Mouse (Mus musculus) hindbrain, embryonic 10.5 days (tissue): ENCODE results near the gene Slc19a3. TPM values are rescaled to one million over a fixed set of nuclear protein-coding genes. Genes with fewer than 3 reads are reported as not detected.
"Not testable (repeated sequence)": the region's sequence is repeated elsewhere in the genome, so short reads cannot be mapped to it uniquely, and the experiment has no call there.

ENCODE experiments used
- DNase-seq: peaks from one replicate; pipeline ENCODE4 v3.0.0-alpha.2; 2017; ENCODE audit warnings: low spot score
- H3K27ac ChIP-seq: fragments of 300-500 bp; sonication (generic); 2 replicates; pipeline ENCODE4 v1.5.1; 2016; ENCODE audit warnings: mild to moderate bottlenecking, moderate library complexity
- H3K27me3 ChIP-seq: fragments of 300-500 bp; sonication (generic); 2 replicates; pipeline ENCODE4 v1.6.1; 2016; ENCODE audit warnings: mild to moderate bottlenecking; ENCODE audit not compliant: poor library complexity, insufficient read depth, severe bottlenecking
- H3K36me3 ChIP-seq: fragments of 300-500 bp; sonication (generic); 2 replicates; pipeline ENCODE4 v1.6.1; 2016; ENCODE audit warnings: mild to moderate bottlenecking, moderate library complexity
- H3K4me1 ChIP-seq: fragments of 300-500 bp; sonication (generic); replicated peaks from 2 replicates; pipeline ENCODE4 v1.6.1; 2016; ENCODE audit warnings: mild to moderate bottlenecking
- H3K4me3 ChIP-seq: fragments of 300-500 bp; sonication (generic); 2 replicates; pipeline ENCODE4 v1.5.1; 2016; ENCODE audit warnings: mild to moderate bottlenecking, moderate library complexity
- H3K9me3 ChIP-seq: fragments of 300-500 bp; sonication (generic); 2 replicates; pipeline ENCODE4 v1.6.1; 2016; ENCODE audit warnings: mild to moderate bottlenecking, moderate library complexity
- WGBS: fragments of 180-500 bp; shearing (Covaris S2); methylation state at CpG from one replicate; pipeline ENCODE4 v1.1.7; 2016; 5-methylcytosine and 5-hydroxymethylcytosine counted together
- polyA plus RNA-seq: library from polyadenylated mRNA; unstranded; fragments of >200 nt; fragmentation: Nextera tagmentation; extraction: Ambion mirVana; gene quantifications from 2 replicates; pipeline ENCODE4 v1.2.1, GENCODE M21; 2016

Gene Slc19a3
- polyA plus RNA-seq, 1 experiment from 2014 or later, result 0.47 TPM

DNA sequence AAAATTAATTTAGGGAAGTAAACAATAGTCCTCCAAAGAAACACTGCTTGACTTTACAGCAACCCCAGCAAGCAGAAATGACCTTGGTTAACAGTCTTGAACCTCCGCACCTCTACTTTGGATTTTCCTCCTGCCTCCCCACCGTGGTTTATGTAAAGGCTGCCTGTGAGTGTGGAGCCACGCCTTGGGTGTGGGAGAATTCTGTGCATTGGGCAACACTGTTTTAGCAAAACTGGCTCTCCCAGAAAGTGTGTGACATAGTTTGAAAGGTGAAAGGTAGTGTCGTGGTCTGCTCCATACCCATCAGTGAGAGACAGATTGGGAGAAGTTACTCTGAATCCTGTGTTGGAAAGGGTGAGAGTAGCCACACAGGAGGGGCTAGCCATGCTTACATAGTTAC is 832 bp upstream of the Slc19a3 start:
- H3K9me3 ChIP-seq, result no peaks in the 10 kb centered on the region
- H3K4me1 ChIP-seq, result peaks cover 11% of the 10 kb centered on the region
- no peak for DNase-seq
- no peak overlapping the region for H3K27ac ChIP-seq
- no peaks in the 10 kb centered on the region for H3K36me3 ChIP-seq
- 78% methylated on average over 4 of the region's 4 CpGs for WGBS
- no peaks in the 10 kb centered on the region for H3K27me3 ChIP-seq
- no peak overlapping the region for H3K4me3 ChIP-seq

DNA sequence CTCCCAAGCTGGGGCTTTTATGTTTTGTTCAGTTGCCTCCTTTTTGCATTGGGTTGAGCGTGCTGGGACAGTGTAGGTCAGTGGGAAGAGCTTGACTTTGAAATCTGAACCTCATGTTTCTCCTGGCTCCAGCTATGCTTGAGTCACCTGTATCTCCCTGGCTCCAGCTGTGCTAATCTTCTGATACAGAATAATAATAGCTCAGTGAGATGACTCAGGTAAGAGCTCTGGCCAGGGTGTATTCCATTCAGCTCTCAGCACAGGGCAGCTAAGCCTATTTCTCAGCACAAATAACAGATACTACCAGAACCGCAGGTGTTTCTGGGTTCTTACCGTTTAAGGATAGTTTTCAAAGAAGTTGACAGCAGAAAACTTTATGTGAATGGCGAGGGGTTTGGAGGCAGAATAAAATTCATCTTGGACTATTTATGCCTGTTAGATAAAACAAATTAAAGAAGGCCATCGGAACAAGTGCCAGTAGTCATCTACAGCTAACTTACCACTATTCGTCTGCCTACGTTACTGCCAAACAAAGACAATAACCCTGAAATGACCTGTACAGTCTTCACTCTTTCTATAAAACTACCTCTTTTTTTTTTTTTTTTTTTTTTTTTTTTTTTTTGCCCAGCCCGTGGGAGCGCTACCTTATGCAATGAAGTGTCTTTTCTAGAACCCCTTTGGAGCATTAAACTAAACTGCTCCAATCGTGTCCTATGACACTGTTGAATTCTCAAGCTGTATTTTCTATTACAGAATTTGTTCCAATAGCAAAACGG is 1.2 kb downstream of the Slc19a3 start:
- no peaks in the 10 kb centered on the region for H3K27me3 ChIP-seq
- 73% methylated on average over 11 of the region's 11 CpGs for WGBS
- H3K4me1 ChIP-seq, result peaks cover 11% of the 10 kb centered on the region
- no peak overlapping the region for H3K27ac ChIP-seq
- H3K36me3 ChIP-seq, result no peaks in the 10 kb centered on the region
- no peaks in the 10 kb centered on the region for H3K9me3 ChIP-seq
- DNase-seq, result no peak
- no peak overlapping the region for H3K4me3 ChIP-seq

DNA sequence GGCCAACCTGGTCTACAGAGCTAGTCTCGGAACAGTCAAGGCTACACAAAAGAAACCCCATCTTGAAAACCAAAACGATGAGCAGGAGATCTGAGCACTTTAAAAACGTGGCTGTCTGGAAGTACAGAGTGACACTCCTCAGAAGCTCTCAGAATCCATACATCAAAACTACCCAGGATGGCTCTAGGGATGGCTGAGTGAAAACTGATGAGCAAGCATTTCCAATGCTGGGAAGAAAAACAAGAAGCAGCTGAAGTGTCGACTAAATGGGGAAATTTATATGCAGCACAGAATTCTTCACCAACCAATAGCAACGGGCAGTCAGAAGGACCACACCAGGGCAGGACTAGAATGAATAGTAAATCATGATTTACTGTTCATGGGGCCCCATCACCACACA is 3.7 kb downstream of the Slc19a3 start:
- H3K9me3 ChIP-seq, result no peaks in the 10 kb centered on the region
- no peak overlapping the region for H3K27ac ChIP-seq
- 79% methylated on average over 5 of the region's 5 CpGs for WGBS
- no peak overlapping the region for H3K4me3 ChIP-seq
- no peak for DNase-seq
- no peaks in the 10 kb centered on the region for H3K36me3 ChIP-seq
- H3K4me1 ChIP-seq, result peaks cover 11% of the 10 kb centered on the region
- H3K27me3 ChIP-seq, result no peaks in the 10 kb centered on the region

DNA sequence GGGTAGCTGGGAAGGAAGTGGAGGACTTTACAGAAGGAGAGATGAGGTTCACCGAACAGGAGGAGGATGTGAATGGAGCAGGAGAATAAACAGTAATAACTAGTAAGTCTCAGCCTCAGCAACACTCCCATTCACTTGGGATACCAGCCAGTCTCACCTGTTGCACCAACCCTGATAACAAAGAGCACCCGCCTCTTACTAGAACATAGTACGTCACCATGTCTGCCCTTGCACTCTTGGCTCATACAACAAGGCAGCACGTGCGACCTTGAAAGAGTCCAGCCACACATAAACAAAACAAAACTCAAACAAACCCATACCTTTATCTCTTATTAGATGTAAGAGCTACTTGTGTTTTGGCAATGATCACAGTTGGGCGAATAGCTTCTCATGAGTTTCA is 5.7 kb downstream of the Slc19a3 start:
- Histone ChIP-seq H3K36me3 (no peaks in the 10 kb centered on the region), H3K4me3 (no peak overlapping the region), H3K27me3 (no peaks in the 10 kb centered on the region), H3K4me1 (peaks cover under 1% of the 10 kb centered on the region; the same call in 1 of the 2 replicates), H3K27ac (no peak overlapping the region), H3K9me3 (no peaks in the 10 kb centered on the region)
- DNase-seq, result no peak
- 91% methylated on average over 6 of the region's 6 CpGs for WGBS

DNA sequence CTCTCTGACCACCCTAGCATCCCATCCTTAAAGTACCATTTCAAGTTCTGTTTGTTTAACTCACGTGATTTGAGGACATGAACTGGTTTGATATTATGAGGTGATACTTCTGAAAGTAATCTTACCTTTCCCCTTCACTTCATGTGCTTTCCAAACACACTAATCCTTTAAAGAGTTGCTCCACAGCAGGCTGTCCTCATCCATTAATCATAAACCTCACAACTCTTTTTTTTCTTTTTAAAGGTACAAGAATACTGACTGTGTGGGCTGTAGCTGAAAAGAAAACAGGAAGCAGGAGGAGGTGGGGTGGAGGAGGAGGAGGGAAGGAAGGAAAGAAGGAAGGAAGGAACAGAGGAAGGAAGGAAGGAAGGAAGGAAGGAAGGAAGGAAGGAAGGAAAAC is 6.3 kb downstream of the Slc19a3 start:
- 68% methylated on average over 1 of the region's 1 CpGs for WGBS
- no peak for DNase-seq
- H3K9me3 ChIP-seq, result no peaks in the 10 kb centered on the region

DNA sequence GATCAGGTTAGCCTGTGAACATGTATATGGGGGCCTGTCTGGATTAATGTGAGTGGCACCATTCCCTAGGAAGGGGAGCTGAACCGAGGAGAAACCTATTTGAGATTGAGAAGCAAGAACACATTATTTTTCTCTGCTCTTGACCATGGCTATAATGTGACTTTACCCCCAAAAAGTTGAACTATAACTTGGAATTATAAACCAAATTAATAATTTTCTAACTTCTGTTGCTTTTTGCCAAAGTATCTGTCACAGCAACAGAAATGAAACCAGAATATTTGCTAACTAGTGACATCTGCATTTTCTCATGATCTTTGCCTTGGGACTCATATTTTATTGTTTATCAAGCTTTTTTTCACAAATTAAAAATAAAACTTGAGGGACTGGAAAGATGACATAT is 21.7 kb downstream of the Slc19a3 start:
- Histone ChIP-seq H3K4me1 (no peaks in the 10 kb centered on the region), H3K27me3 (no peaks in the 10 kb centered on the region), H3K36me3 (no peaks in the 10 kb centered on the region), H3K27ac (no peak overlapping the region), H3K4me3 (no peak overlapping the region), H3K9me3 (no peaks in the 10 kb centered on the region)
- WGBS, result 77% methylated on average over 1 of the region's 1 CpGs
- no peak for DNase-seq

More for the DNA sequence above, 6.3 kb downstream of the Slc19a3 start:
- Histone ChIP-seq H3K4me1 (no peaks in the 10 kb centered on the region), H3K27me3 (no peaks in the 10 kb centered on the region), H3K27ac (no peak overlapping the region), H3K4me3 (no peak overlapping the region), H3K36me3 (no peaks in the 10 kb centered on the region)

DNA sequence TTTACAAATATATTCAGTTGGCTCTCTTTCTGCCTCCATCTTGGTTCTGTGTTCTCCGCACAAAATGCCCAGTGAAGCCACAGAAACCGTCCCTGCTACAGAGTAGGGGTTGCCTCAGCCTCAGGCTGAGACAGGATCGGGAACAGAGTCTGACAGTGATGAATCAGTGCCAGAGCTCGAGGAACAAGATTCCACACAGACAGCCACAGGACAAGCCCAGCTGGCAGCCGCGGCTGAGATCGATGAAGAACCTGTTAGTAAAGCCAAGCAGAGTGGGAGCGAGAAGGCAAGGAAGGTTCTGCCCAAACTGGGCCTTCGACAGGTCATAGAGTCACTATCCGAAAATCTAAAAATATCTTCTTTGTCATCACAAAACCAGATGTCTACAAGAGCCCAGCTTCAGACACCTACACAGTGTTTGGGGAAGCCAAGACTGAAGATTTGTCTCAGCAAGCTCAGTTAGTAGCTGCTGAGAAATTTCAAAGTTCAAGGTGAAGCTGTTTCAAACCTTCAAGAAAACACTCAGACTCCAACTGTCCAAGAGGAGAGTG is 22.8 kb downstream of the Slc19a3 start:
- H3K27me3 ChIP-seq, result no peaks in the 10 kb centered on the region
- no peaks in the 10 kb centered on the region for H3K36me3 ChIP-seq
- H3K4me1 ChIP-seq, result no peaks in the 10 kb centered on the region
- 85% methylated on average over 10 of the region's 10 CpGs for WGBS
- H3K9me3 ChIP-seq, result no peaks in the 10 kb centered on the region
- no peak overlapping the region for H3K27ac ChIP-seq
- DNase-seq, result no peak
- H3K4me3 ChIP-seq, result no peak overlapping the region

DNA sequence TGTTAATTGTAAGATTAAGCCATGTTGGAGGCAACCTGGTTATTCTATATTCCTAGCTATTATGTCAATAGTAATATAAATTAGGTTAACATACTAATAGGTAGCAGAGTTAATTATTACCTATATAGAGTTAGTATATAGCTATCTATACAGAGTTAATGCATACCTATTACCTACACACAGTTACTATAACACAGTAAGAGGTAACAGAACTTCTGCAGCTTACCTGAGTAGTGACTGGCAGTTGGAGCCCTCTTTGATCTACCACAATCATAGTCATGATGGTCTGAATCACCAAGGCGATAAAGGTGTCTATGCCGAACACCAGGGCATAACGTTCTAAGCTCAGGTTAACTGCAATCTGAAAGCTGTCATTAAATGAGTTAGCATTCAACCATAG is 23.8 kb downstream of the Slc19a3 start:
- Histone ChIP-seq H3K27ac (no peak overlapping the region), H3K36me3 (no peaks in the 10 kb centered on the region), H3K4me1 (no peaks in the 10 kb centered on the region), H3K9me3 (no peaks in the 10 kb centered on the region), H3K27me3 (no peaks in the 10 kb centered on the region), H3K4me3 (no peak overlapping the region)
- DNase-seq, result no peak
- 92% methylated on average over 3 of the region's 3 CpGs for WGBS

DNA sequence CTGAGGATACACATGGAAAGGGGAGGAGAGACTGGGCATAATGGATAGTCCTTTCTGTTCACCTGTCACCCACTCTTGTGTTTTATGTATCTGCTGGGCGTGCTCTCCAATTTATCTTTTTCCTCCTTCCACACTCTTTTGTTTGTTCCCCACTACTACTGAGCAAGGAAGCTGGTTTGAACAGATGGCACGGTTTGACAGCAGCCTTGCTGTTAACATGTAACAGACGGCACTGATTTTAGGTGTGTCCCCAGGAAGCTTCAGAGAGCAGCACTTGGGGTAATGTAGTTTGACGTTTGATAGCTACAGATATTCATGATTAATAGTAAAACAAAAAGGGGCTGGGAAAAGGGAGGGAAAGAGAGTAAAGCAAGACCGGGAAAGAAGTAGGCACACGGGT is 30.8 kb downstream of the Slc19a3 start:
- H3K4me1 ChIP-seq, result no peaks in the 10 kb centered on the region
- no peaks in the 10 kb centered on the region for H3K27me3 ChIP-seq
- H3K9me3 ChIP-seq, result no peaks in the 10 kb centered on the region
- no peak overlapping the region for H3K27ac ChIP-seq
- WGBS, result 80% methylated on average over 6 of the region's 6 CpGs
- no peak overlapping the region for H3K4me3 ChIP-seq
- H3K36me3 ChIP-seq, result no peaks in the 10 kb centered on the region
- DNase-seq, result no peak

DNA sequence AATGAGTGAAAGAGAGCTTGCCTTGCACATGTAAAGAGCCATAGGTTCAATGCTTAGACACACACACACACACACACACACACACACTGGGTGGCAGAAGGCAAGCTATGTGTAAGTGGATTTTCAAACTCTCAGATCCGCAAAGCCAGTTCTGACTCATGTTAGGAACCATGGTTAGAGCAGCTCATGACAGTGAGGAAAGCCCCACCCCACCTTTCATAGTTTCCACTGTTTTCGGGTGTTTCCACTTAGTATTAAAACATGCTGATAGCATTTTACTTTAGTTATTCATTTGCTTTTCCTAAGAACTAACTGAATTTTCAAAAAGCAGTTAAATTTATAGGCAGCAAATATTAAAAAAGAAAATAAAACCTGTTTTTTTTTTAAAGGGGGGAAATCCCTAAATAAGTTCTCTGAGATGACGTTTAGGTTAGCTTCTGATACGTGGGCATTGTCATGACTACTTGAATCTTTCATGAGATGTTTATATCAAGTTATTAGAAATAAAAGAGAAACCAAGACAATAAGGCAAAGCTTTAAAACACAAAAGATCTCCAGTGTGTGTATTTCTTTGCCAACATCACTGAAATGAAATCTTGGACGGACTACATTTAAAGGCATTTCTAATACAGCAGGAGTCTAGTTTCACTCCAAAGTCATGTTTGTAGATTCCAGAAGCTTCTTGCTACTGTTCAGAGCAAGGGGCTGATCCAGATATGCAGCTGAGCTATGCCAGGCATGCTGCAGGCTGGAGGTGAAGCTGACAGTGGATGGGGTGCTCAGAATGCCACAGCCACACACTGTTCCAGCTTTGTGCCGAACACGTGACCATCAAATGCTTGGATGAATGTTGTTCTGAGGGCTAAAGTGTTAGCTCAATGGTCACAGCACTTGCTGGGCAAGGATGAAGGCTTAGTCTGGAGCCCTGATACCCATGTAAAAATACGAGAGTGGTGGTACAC is 31.7 kb downstream of the Slc19a3 start:
- WGBS, result 87% methylated on average over 8 of the region's 8 CpGs

DNA sequence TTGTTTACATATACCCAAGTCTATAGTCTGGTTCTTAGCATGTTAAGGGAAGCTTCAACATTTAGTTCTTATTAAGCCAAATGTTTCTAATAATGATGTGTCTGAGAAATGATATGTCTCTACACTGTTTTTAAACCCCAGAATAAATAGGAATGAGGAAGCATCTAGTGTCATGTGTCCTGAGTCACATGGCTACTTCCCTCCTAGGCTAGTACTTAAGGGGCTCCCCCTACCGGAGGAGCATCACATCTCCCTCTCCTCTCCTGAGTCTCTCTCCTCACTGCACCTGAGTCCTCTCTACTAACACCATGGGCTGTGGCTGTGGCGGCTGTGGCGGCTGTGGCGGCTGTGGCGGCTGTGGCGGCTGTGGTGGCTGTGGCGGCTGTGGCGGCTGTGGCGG is 37.9 kb downstream of the Slc19a3 start, which contains the start of gene Gm47959:
Gene Gm47959 (plus strand): TSS at position 243 of the 400 bp plus-strand sequence.
- H3K9me3 ChIP-seq, DNase-seq: not testable (repeated sequence)
- 98% methylated on average over 9 of the region's 9 CpGs for WGBS

More for the DNA sequence above, 31.7 kb downstream of the Slc19a3 start:
- Histone ChIP-seq H3K4me1 (no peaks in the 10 kb centered on the region), H3K36me3 (no peaks in the 10 kb centered on the region), H3K9me3 (no peaks in the 10 kb centered on the region), H3K27ac (no peak overlapping the region), H3K27me3 (no peaks in the 10 kb centered on the region), H3K4me3 (no peak overlapping the region)
- no peak for DNase-seq

DNA sequence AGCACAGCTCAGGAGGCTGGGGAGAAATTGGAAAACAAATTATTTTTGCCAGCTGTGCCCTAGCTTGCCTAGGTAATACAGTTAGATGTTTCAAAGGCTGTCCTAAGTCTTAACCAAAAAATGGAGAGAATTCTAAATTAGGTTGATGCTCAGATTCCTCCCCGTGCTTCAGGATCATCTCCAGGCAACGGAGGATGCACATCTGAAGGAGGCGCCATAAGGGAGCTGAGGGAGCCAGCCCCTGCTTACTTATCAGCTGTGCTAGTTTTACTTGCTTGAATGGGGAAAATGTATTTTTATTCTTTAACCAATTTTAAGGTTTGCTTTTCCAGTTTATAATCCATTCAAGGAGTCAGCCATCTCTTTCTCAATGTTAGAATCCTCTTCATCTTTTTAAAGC is 44.3 kb downstream of the Slc19a3 start:
- Histone ChIP-seq H3K4me1 (no peaks in the 10 kb centered on the region), H3K36me3 (no peaks in the 10 kb centered on the region), H3K4me3 (no peak overlapping the region), H3K27me3 (no peaks in the 10 kb centered on the region), H3K9me3 (no peaks in the 10 kb centered on the region), H3K27ac (no peak overlapping the region)
- DNase-seq, result no peak
- WGBS, result 83% methylated on average over 3 of the region's 3 CpGs

More for the DNA sequence above, 37.9 kb downstream of the Slc19a3 start, which contains the start of gene Gm47959:
- H3K27ac ChIP-seq, H3K4me3 ChIP-seq, H3K36me3 ChIP-seq, H3K27me3 ChIP-seq, H3K4me1 ChIP-seq: not testable (repeated sequence)

DNA sequence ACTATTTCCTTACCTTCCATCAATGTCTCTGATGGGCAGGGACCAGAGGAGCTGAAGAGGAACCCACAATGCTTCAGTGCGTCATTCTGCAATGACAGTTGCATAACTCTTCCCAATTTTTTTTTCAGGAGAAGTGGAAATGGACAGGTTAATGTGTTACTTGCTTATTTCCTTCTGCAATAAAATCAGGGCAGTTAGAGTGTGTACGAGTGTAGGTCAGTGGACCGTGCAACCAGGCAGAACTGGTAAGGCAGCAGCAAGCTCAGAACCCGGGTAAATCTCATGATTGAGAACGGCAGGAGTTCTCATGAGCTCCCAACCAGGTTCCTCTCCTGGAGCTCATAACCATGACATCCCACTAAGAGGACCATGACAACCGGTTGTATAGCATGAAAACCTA is 46.2 kb downstream of the Slc19a3 start:
- WGBS, result 90% methylated on average over 6 of the region's 6 CpGs
- Histone ChIP-seq H3K27me3 (no peaks in the 10 kb centered on the region), H3K27ac (no peak overlapping the region), H3K4me3 (no peak overlapping the region), H3K4me1 (no peaks in the 10 kb centered on the region), H3K36me3 (no peaks in the 10 kb centered on the region), H3K9me3 (no peaks in the 10 kb centered on the region)
- DNase-seq, result no peak
